Mouse (Mus musculus): ENCODE measurements around the gene Khnyn. TPM values are rescaled to one million over a fixed set of nuclear protein-coding genes. Genes with fewer than 3 reads are reported as not detected.

Gene Khnyn
- total RNA-seq, 2 experiments from 2014 or later, result 6.4 to 8.1 TPM

- Histone ChIP-seq H3K27ac (no peak overlapping the region), H3K4me3 (no peak overlapping the region)
- no peak for DNase-seq
- peak; percentile 20; the same call in 1 of the 2 replicates for TF ChIP-seq CTCF (IDR thresholded peaks at IDR 0.05)
- intact Hi-C loops (cut with DNase I), result no loop called here
These were observed 6.3 kb upstream of the Khnyn start for GRCm38 (mm10) chr14:55878316-55878940.

- peak; percentile 78 for TF ChIP-seq CTCF (IDR thresholded peaks at IDR 0.05)
- H3K4me3 ChIP-seq, result no peak overlapping the region
- DNase-seq, result peak; percentile 67
- intact Hi-C loops (cut with DNase I), result no loop called here
- no peak overlapping the region for H3K27ac ChIP-seq
These were observed 5.1 kb upstream of the Khnyn start for GRCm38 (mm10) chr14:55879623-55880022.

- intact Hi-C loops (cut with DNase I), result no loop called here
- DNase-seq, result no peak
These were observed 3.8 kb upstream of the Khnyn start for GRCm38 (mm10) chr14:55880982-55881381.

GRCm38 (mm10) chr14:55882171-55882641 is 2.5 kb upstream of the Khnyn start:
- no peak for TF ChIP-seq CTCF (IDR thresholded peaks at IDR 0.05)
- intact Hi-C loops (cut with DNase I), result no loop called here
- Histone ChIP-seq H3K4me3 (no peak overlapping the region), H3K27ac (no peak overlapping the region)
- DNase-seq, result no peak

More at GRCm38 (mm10) chr14:55880982-55881381, 3.8 kb upstream of the Khnyn start:
- TF ChIP-seq CTCF (IDR thresholded peaks at IDR 0.05), result no peak
- H3K27ac ChIP-seq, result no peak overlapping the region
- H3K4me3 ChIP-seq, result no peak overlapping the region

GRCm38 (mm10) chr14:55883149-55883661 is 1.5 kb upstream of the Khnyn start:
- DNase-seq, result no peak
- intact Hi-C loops (cut with DNase I), result no loop called here
- TF ChIP-seq CTCF (IDR thresholded peaks at IDR 0.05), result no peak
- Histone ChIP-seq H3K27ac (no peak overlapping the region), H3K4me3 (no peak overlapping the region)

- H3K4me3 ChIP-seq, result no peak overlapping the region
These were observed 1.1 kb upstream of the Khnyn start for GRCm38 (mm10) chr14:55883663-55884062.

GRCm38 (mm10) chr14:55884166-55884565 is 581 bp upstream of the Khnyn start, which contains the start of gene Cbln3:
Cbln3 (minus strand) TSS chr14:55884392.
- TF ChIP-seq CTCF (IDR thresholded peaks at IDR 0.05), result no peak
- Histone ChIP-seq H3K4me3 (peak within 1 kb of the TSS; percentile 75), H3K27ac (peak within 1 kb of the TSS; percentile 95)
- DNase-seq, result peak; percentile 77
- intact Hi-C loops (cut with DNase I), result loop anchor here (2.0 kb wide), 1 partner anchor 17 kb away; the partner anchor contains the start of gene Sdr39u1

More at GRCm38 (mm10) chr14:55883663-55884062, 1.1 kb upstream of the Khnyn start:
- no peak for DNase-seq
- intact Hi-C loops (cut with DNase I), result loop anchor here (2.0 kb wide), 1 partner anchor 17 kb away; the partner anchor contains the start of gene Sdr39u1
- TF ChIP-seq CTCF (IDR thresholded peaks at IDR 0.05), result no peak
- peak overlapping the region; percentile 95 for H3K27ac ChIP-seq

- Histone ChIP-seq H3K27ac (peak overlapping the region; percentile 95), H3K4me3 (peak overlapping the region; percentile 75)
- DNase-seq, result no peak
- TF ChIP-seq CTCF (IDR thresholded peaks at IDR 0.05), result no peak
- intact Hi-C loops (cut with DNase I), result loop anchor here (2.0 kb wide), 1 partner anchor 16 kb away; the partner anchor contains the start of gene Sdr39u1
These were observed 505 bp downstream of the Khnyn start for GRCm38 (mm10) chr14:55885114-55885790.

GRCm38 (mm10) chr14:55885791-55886271 is 1.1 kb downstream of the Khnyn start:
- peak; percentile 71 for DNase-seq
- H3K4me3 ChIP-seq, result peak overlapping the region; percentile 75
- intact Hi-C loops (cut with DNase I), result loop anchor here (2.0 kb wide), 1 partner anchor 15 kb away; the partner anchor contains the start of gene Sdr39u1
- no peak for TF ChIP-seq CTCF (IDR thresholded peaks at IDR 0.05)
- H3K27ac ChIP-seq, result peak overlapping the region; percentile 95

- H3K27ac ChIP-seq, result peak overlapping the region; percentile 95
- DNase-seq, result no peak
- peak overlapping the region; percentile 75 for H3K4me3 ChIP-seq
- TF ChIP-seq CTCF (IDR thresholded peaks at IDR 0.05), result no peak
- intact Hi-C loops (cut with DNase I), result no loop called here
These were observed 2.0 kb downstream of the Khnyn start for GRCm38 (mm10) chr14:55886571-55887382.

- Histone ChIP-seq H3K27ac (no peak overlapping the region), H3K4me3 (no peak overlapping the region)
- TF ChIP-seq CTCF (IDR thresholded peaks at IDR 0.05), result no peak
- no peak for DNase-seq
- intact Hi-C loops (cut with DNase I), result no loop called here
These were observed 12.9 kb downstream of the Khnyn start for GRCm38 (mm10) chr14:55897671-55898070.

- intact Hi-C loops (cut with DNase I), result no loop called here
These were observed 14.2 kb downstream of the Khnyn start for GRCm38 (mm10) chr14:55898947-55899346.

More at GRCm38 (mm10) chr14:55898947-55899346, 14.2 kb downstream of the Khnyn start:
- no peak overlapping the region for H3K4me3 ChIP-seq
- TF ChIP-seq CTCF (IDR thresholded peaks at IDR 0.05), result no peak
- DNase-seq, result no peak
- H3K27ac ChIP-seq, result peak overlapping the region; percentile 95

Data from gastrocnemius, adult 2 months (tissue).